Mouse (Mus musculus) hindbrain, embryonic 13.5 days (tissue): ENCODE measurements around the gene Ttc28. TPM values are rescaled to one million over a fixed set of nuclear protein-coding genes. Genes with fewer than 3 reads are reported as not detected.

ENCODE experiments used
- ATAC-seq: fragments of 200-750 bp; cut with Nextera tagmentation; 2 replicates; pipeline ENCODE4 v1.8.0; 2017; ENCODE audit warnings: moderate TSS enrichment; ENCODE audit not compliant: low FRiP score
- H3K27ac ChIP-seq: fragments of 300-500 bp; sonication (generic); 2 replicates; pipeline ENCODE4 v1.5.1; 2015; ENCODE audit warnings: inconsistent platforms, mild to moderate bottlenecking, moderate library complexity
- H3K27me3 ChIP-seq: fragments of 300-500 bp; sonication (generic); 2 replicates; pipeline ENCODE4 v1.6.1; 2015; ENCODE audit warnings: mild to moderate bottlenecking, inconsistent platforms
- H3K36me3 ChIP-seq: fragments of 300-500 bp; sonication (generic); 2 replicates; pipeline ENCODE4 v1.6.1; 2015; ENCODE audit warnings: mild to moderate bottlenecking, inconsistent platforms
- H3K4me1 ChIP-seq: fragments of 300-500 bp; sonication (generic); replicated peaks from 2 replicates; pipeline ENCODE4 v1.6.1; 2015; ENCODE audit warnings: inconsistent platforms
- H3K4me2 ChIP-seq: fragments of 300-500 bp; sonication (generic); 2 replicates; pipeline ENCODE4 v1.6.1; 2015; ENCODE audit warnings: inconsistent platforms, mild to moderate bottlenecking, moderate library complexity
- H3K4me3 ChIP-seq: fragments of 300-500 bp; sonication (generic); 2 replicates; pipeline ENCODE4 v1.5.1; 2015; ENCODE audit warnings: mild to moderate bottlenecking, inconsistent platforms
- H3K9ac ChIP-seq: fragments of 300-500 bp; sonication (generic); 2 replicates; pipeline ENCODE4 v1.6.1; 2015; ENCODE audit warnings: mild to moderate bottlenecking, inconsistent platforms
- H3K9me3 ChIP-seq: fragments of 300-500 bp; sonication (generic); 2 replicates; pipeline ENCODE4 v1.6.1; 2016; ENCODE audit warnings: inconsistent platforms
- WGBS: fragments of 180-500 bp; shearing (Covaris S2); methylation state at CpG from one replicate; pipeline ENCODE4 v1.1.7; 2015; 5-methylcytosine and 5-hydroxymethylcytosine counted together
- polyA plus RNA-seq: library from polyadenylated mRNA; unstranded; fragments of >200 nt; fragmentation: Nextera tagmentation; extraction: Ambion mirVana; gene quantifications from 2 replicates; pipeline ENCODE4 v1.2.1, GENCODE M21; 2015

Ttc28 gene
- polyA plus RNA-seq, 1 experiment from 2014 or later: 20.2 TPM

GRCm38 (mm10) chr5:110924636-110925035 is 45.0 kb downstream of the Ttc28 start:
- Histone ChIP-seq H3K36me3 (no peaks in the 10 kb centered on the region), H3K4me1 (no peaks in the 10 kb centered on the region; the same call in 1 of the 2 replicates), H3K9ac (no peak overlapping the region), H3K9me3 (no peaks in the 10 kb centered on the region), H3K27ac (no peak overlapping the region), H3K27me3 (no peaks in the 10 kb centered on the region), H3K4me3 (no peak overlapping the region), H3K4me2 (no peak overlapping the region)
- ATAC-seq: no peak
- WGBS: 98% methylated on average over 3 of the region's 3 CpGs

GRCm38 (mm10) chr5:110925804-110926203 is 46.2 kb downstream of the Ttc28 start:
- Histone ChIP-seq H3K9me3 (no peaks in the 10 kb centered on the region), H3K4me2 (no peak overlapping the region), H3K4me1 (no peaks in the 10 kb centered on the region; the same call in 1 of the 2 replicates), H3K4me3 (no peak overlapping the region), H3K9ac (no peak overlapping the region), H3K27me3 (no peaks in the 10 kb centered on the region), H3K36me3 (no peaks in the 10 kb centered on the region), H3K27ac (no peak overlapping the region)
- ATAC-seq: no peak
- 94% methylated on average over 5 of the region's 5 CpGs for WGBS

- Histone ChIP-seq H3K36me3 (peaks cover 8% of the 10 kb centered on the region), H3K27me3 (no peaks in the 10 kb centered on the region), H3K9me3 (no peaks in the 10 kb centered on the region), H3K9ac (no peak overlapping the region), H3K27ac (peak overlapping the region; percentile 35; the same call in 1 of the 2 replicates), H3K4me2 (no peak overlapping the region), H3K4me3 (no peak overlapping the region), H3K4me1 (no peaks in the 10 kb centered on the region; the same call in 1 of the 2 replicates)
- ATAC-seq: no peak
- WGBS: 66% methylated on average over 3 of the region's 3 CpGs
Measured at GRCm38 (mm10) chr5:110928289-110928688, 48.7 kb downstream of the Ttc28 start.

- WGBS: 89% methylated on average over 4 of the region's 4 CpGs
- Histone ChIP-seq H3K9ac (no peak overlapping the region), H3K36me3 (peaks cover 10% of the 10 kb centered on the region), H3K4me3 (no peak overlapping the region), H3K9me3 (no peaks in the 10 kb centered on the region), H3K4me2 (no peak overlapping the region), H3K27ac (no peak overlapping the region), H3K27me3 (no peaks in the 10 kb centered on the region), H3K4me1 (no peaks in the 10 kb centered on the region)
- no peak for ATAC-seq
Measured at GRCm38 (mm10) chr5:110929306-110929705, 49.7 kb downstream of the Ttc28 start.

- no peaks in the 10 kb centered on the region for H3K27me3 ChIP-seq
Measured at GRCm38 (mm10) chr5:110936606-110937005, 57.0 kb downstream of the Ttc28 start.

GRCm38 (mm10) chr5:110944326-110944725 is 64.7 kb downstream of the Ttc28 start:
- H3K9me3 ChIP-seq: no peaks in the 10 kb centered on the region
- H3K4me3 ChIP-seq: no peak overlapping the region
- H3K27ac ChIP-seq: no peak overlapping the region
- no peaks in the 10 kb centered on the region for H3K36me3 ChIP-seq
- 92% methylated on average over 8 of the region's 8 CpGs for WGBS
- peaks cover 22% of the 10 kb centered on the region for H3K4me1 ChIP-seq
- no peak for ATAC-seq
- no peaks in the 10 kb centered on the region for H3K27me3 ChIP-seq
- no peak overlapping the region for H3K4me2 ChIP-seq
- no peak overlapping the region for H3K9ac ChIP-seq

More at GRCm38 (mm10) chr5:110936606-110937005, 57.0 kb downstream of the Ttc28 start:
- Histone ChIP-seq H3K4me2 (no peak overlapping the region), H3K27ac (no peak overlapping the region), H3K36me3 (peaks cover 10% of the 10 kb centered on the region), H3K9ac (no peak overlapping the region), H3K4me3 (no peak overlapping the region), H3K9me3 (no peaks in the 10 kb centered on the region), H3K4me1 (peaks cover 8% of the 10 kb centered on the region)
- 38% methylated on average over 5 of the region's 5 CpGs for WGBS
- ATAC-seq: no peak

- H3K27ac ChIP-seq: peak overlapping the region; percentile 45; the same call in 1 of the 2 replicates
Measured at GRCm38 (mm10) chr5:110948476-110949399, 69.1 kb downstream of the Ttc28 start.

GRCm38 (mm10) chr5:110949791-110950190 is 70.2 kb downstream of the Ttc28 start:
- no peak overlapping the region for H3K4me2 ChIP-seq
- peaks cover 12% of the 10 kb centered on the region for H3K4me1 ChIP-seq
- 58% methylated on average over 3 of the region's 3 CpGs for WGBS
- H3K9ac ChIP-seq: no peak overlapping the region
- no peaks in the 10 kb centered on the region for H3K27me3 ChIP-seq
- H3K27ac ChIP-seq: no peak overlapping the region
- H3K9me3 ChIP-seq: no peaks in the 10 kb centered on the region
- H3K4me3 ChIP-seq: no peak overlapping the region
- no peak for ATAC-seq
- no peaks in the 10 kb centered on the region for H3K36me3 ChIP-seq

More at GRCm38 (mm10) chr5:110948476-110949399, 69.1 kb downstream of the Ttc28 start:
- Histone ChIP-seq H3K4me2 (no peak overlapping the region), H3K27me3 (no peaks in the 10 kb centered on the region), H3K9me3 (no peaks in the 10 kb centered on the region), H3K9ac (no peak overlapping the region; the same call in 1 of the 2 replicates), H3K4me1 (peaks cover 12% of the 10 kb centered on the region), H3K36me3 (no peaks in the 10 kb centered on the region), H3K4me3 (no peak overlapping the region)
- 49% methylated on average over 12 of the region's 12 CpGs for WGBS
- peak; percentile 63 for ATAC-seq

GRCm38 (mm10) chr5:110958196-110958595 is 78.6 kb downstream of the Ttc28 start:
- WGBS: 87% methylated on average over 4 of the region's 4 CpGs
- Histone ChIP-seq H3K9me3 (no peaks in the 10 kb centered on the region), H3K9ac (no peak overlapping the region)

GRCm38 (mm10) chr5:110960067-110960466 is 80.5 kb downstream of the Ttc28 start:
- no peak overlapping the region for H3K9ac ChIP-seq
- no peak overlapping the region for H3K4me3 ChIP-seq
- 0 out of 2 replicates have a peak overlapping the region, but pooled peaks have one; percentile 10 for H3K27ac ChIP-seq
- H3K4me2 ChIP-seq: no peak overlapping the region
- H3K36me3 ChIP-seq: no peaks in the 10 kb centered on the region
- 50% methylated on average over 4 of the region's 4 CpGs for WGBS
- H3K27me3 ChIP-seq: no peaks in the 10 kb centered on the region
- no peaks in the 10 kb centered on the region for H3K9me3 ChIP-seq
- ATAC-seq: no peak
- H3K4me1 ChIP-seq: peaks cover 7% of the 10 kb centered on the region

More at GRCm38 (mm10) chr5:110958196-110958595, 78.6 kb downstream of the Ttc28 start:
- no peak overlapping the region for H3K4me2 ChIP-seq
- ATAC-seq: no peak
- H3K4me1 ChIP-seq: peaks cover 7% of the 10 kb centered on the region
- no peaks in the 10 kb centered on the region for H3K36me3 ChIP-seq
- no peak overlapping the region for H3K27ac ChIP-seq
- no peak overlapping the region for H3K4me3 ChIP-seq
- H3K27me3 ChIP-seq: no peaks in the 10 kb centered on the region

- no peaks in the 10 kb centered on the region for H3K27me3 ChIP-seq
- peaks cover 7% of the 10 kb centered on the region for H3K4me1 ChIP-seq
- no peak overlapping the region for H3K4me3 ChIP-seq
- no peak overlapping the region for H3K4me2 ChIP-seq
- WGBS: 66% methylated on average over 4 of the region's 4 CpGs
- ATAC-seq: no peak
- H3K36me3 ChIP-seq: no peaks in the 10 kb centered on the region
- H3K9ac ChIP-seq: no peak overlapping the region
- H3K9me3 ChIP-seq: no peaks in the 10 kb centered on the region
- peak overlapping the region; percentile 48 for H3K27ac ChIP-seq
Measured at GRCm38 (mm10) chr5:110960890-110961289, 81.3 kb downstream of the Ttc28 start.

GRCm38 (mm10) chr5:110967483-110968055 is 88.0 kb downstream of the Ttc28 start:
- Histone ChIP-seq H3K4me1 (0 out of 2 replicates have a peak, but pooled peaks cover 2% of the 10 kb centered on the region), H3K27me3 (no peaks in the 10 kb centered on the region), H3K36me3 (no peaks in the 10 kb centered on the region), H3K9ac (no peak overlapping the region), H3K27ac (no peak overlapping the region), H3K4me3 (no peak overlapping the region), H3K4me2 (no peak overlapping the region), H3K9me3 (no peaks in the 10 kb centered on the region)
- ATAC-seq: no peak
- whole genome bisulfite sequencing: 71% methylated on average over 11 of the region's 11 CpGs
